Mouse (Mus musculus) C2C12 (cell line): ENCODE results near the gene Eif4b. TPM values are rescaled to one million over a fixed set of nuclear protein-coding genes. Genes with fewer than 3 reads are reported as not detected.

Experiments used
- H3K27me3 ChIP-seq: one replicate; pipeline ENCODE4 v1.6.1; 2011; ENCODE audit not compliant: control insufficient read depth, insufficient read depth, insufficient read length
- H3K36me3 ChIP-seq: one replicate; pipeline ENCODE4 v1.6.1; 2011; ENCODE audit not compliant: control insufficient read depth, insufficient read depth
- H3K4me3 ChIP-seq: one replicate; pipeline ENCODE4 v1.5.1; 2011; ENCODE audit warnings: mild to moderate bottlenecking, control low read depth; ENCODE audit not compliant: poor library complexity, insufficient read depth, severe bottlenecking
- H3K79me2 ChIP-seq: one replicate; pipeline ENCODE4 v1.6.1; 2011; ENCODE audit not compliant: control insufficient read depth, insufficient read depth
- H3K79me3 ChIP-seq: one replicate; pipeline ENCODE4 v1.6.1; 2011; ENCODE audit warnings: low read depth, control low read depth
- H3ac ChIP-seq: one replicate; pipeline ENCODE3; 2011; ENCODE audit warnings: low read depth; ENCODE audit not compliant: control insufficient read depth, insufficient read length
- CEBPB ChIP-seq: IDR thresholded peaks from one replicate; pipeline ENCODE4 v1.6.1; 2011; ENCODE audit warnings: low read depth, mild to moderate bottlenecking, control low read depth, moderate library complexity
- CTCF ChIP-seq: IDR thresholded peaks from one replicate; pipeline ENCODE4 v1.5.1; 2011; ENCODE audit not compliant: control insufficient read depth, insufficient read depth, insufficient read length
- FOSL1 ChIP-seq: IDR thresholded peaks from one replicate; pipeline ENCODE4 v1.8.0; 2011; ENCODE audit warnings: mild to moderate bottlenecking, low read length; ENCODE audit not compliant: poor library complexity, insufficient read depth, severe bottlenecking
- MAX ChIP-seq: IDR thresholded peaks from one replicate; pipeline ENCODE4 v1.6.1; 2011; ENCODE audit warnings: mild to moderate bottlenecking, control low read depth
- MYOD1 ChIP-seq: IDR thresholded peaks from one replicate; pipeline ENCODE4 v1.6.1; 2011; ENCODE audit warnings: low read depth; ENCODE audit not compliant: control insufficient read depth, insufficient read length
- MYOG ChIP-seq: IDR thresholded peaks from one replicate; pipeline ENCODE4 v1.6.1; 2011; ENCODE audit not compliant: control insufficient read depth, insufficient read length; ENCODE audit errors: extremely low read depth
- USF1 ChIP-seq: IDR thresholded peaks from one replicate; pipeline ENCODE4 v1.6.1; 2011; ENCODE audit warnings: low read depth, mild to moderate bottlenecking, control low read depth, moderate library complexity
- polyA plus RNA-seq: library from polyadenylated mRNA; unstranded; fragments of >200 nt; fragmentation: generic; extraction: Trizol; gene quantifications from one replicate; pipeline ENCODE4 v1.2.1, GENCODE M21; 2012; ENCODE audit warnings: missing spikeins

Gene Eif4b
- polyA plus RNA-seq, 1 experiment, result 268 TPM

DNA sequence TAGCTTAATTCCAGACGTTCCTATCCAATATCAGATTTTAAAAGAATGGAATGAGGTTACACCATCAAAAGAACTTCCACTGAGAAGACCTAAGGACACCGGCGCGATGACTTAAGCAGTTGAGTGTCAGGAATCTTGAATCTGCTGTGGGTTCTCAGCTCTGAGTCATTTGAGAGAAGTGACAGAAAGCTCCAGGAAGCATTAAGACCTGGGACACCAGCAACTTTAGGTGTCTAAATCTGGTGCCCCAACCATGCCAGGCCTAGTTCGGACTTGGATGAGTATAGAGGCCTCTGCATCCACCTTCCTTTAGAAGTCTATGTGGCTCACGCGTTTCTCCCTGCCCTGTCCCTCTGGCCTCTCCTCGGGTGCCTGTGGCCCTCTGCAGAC lies 26.2 kb downstream of the Eif4b start:
- Histone ChIP-seq H3K4me3 (peak overlapping the region; percentile 12), H3K79me2 (peaks cover 56% of the 10 kb centered on the region), H3ac (peak overlapping the region; percentile 74), H3K36me3 (peaks cover 47% of the 10 kb centered on the region), H3K27me3 (no peaks in the 10 kb centered on the region), H3K79me3 (peaks cover 13% of the 10 kb centered on the region)
- TF ChIP-seq MYOD1 (no peak), FOSL1 (no peak), USF1 (no peak), CEBPB (no peak), CTCF (no peak), MAX (no peak)

DNA sequence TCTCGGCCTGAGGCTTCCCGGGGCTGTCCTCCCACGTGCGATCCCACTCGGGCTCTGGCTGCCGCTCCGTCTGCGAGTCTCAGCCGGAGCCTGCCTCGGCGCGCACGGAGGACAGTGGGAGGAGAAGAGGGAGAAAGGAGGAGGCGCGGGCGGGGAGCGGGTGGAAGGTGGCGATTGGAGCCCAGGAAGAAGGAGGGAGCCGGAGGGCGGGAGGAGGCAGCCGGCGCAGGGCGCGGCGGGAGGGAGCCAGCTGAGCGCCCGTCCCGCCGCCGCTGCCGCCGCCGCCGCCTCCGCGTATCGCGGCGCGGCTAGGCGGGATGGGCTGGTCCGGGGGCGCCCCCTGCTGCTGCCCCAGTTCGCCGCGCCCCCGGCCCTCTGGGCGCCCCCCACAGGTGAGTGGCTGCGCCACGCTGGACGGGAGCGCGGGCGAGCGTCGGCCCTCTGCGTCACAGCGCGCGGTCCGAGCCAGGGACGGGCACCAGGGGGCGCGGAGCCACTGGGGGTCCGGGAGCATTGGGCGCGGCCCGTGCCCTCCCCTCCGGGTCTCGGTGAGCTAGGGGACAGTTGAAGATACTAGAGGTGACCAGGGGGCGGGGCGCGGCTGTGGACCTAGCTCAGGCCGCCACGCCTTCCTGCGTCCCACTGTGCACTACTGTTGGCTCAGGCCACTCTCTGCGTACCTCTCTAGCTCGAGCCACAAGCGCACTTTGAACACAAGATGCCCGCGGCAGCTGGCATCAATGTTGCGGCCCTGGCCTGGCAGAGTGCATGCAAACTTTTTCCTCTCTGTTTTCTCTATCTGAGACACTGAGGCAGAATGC lies 26.8 kb downstream of the Eif4b start, which contains the start of gene Tns2:
Gene Tns2, plus strand, starts transcription at position 253 of the 821 bp plus-strand sequence.
- TF ChIP-seq MYOD1 (no peak), CTCF (peak; percentile 99), MAX (no peak)

DNA sequence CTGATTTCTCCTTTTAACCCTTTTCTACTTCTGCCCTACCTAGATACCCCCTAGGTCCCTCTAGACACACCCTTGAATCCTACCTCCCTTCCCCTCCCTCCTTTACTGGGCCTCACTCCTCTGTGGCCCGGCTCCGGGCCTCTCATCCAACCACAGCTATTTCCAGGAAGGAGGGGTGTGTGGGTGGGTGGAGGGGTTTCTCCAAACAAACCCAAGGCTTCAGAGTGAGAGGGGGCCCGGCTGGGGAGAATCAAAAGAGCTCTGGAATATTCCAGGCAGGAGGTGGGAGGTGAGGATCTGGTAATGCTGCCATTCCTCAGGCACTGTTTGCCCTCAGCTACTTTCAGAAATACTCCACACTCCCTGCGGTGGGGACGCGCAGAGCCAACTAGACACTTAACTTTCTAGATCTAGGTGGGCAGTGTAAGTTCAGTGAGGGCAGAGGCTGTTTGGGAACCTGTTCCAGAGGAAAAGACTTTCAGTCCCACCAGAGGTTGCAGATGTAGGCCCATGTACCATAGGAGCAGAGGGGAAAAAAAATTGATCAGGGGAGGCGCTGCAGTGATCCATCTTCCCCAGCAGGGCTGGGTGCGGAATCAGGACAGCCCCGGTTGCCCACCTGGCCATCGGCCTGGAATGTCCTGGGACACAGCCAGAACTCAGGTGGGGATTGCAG lies 27.6 kb downstream of the Eif4b start:
- H3ac ChIP-seq, result peak overlapping the region; percentile 74
- no peaks in the 10 kb centered on the region for H3K27me3 ChIP-seq
- H3K79me2 ChIP-seq, result peaks cover 56% of the 10 kb centered on the region
- peak overlapping the region; percentile 12 for H3K4me3 ChIP-seq
- H3K36me3 ChIP-seq, result peaks cover 44% of the 10 kb centered on the region
- TF ChIP-seq MYOD1, result no peak
- TF ChIP-seq FOSL1, result no peak
- TF ChIP-seq MAX, result no peak
- no peak for TF ChIP-seq CEBPB
- TF ChIP-seq CTCF, result no peak
- TF ChIP-seq MYOG, result no peak
- H3K79me3 ChIP-seq, result peaks cover 6% of the 10 kb centered on the region

More for the DNA sequence above, 26.8 kb downstream of the Eif4b start, which contains the start of gene Tns2:
- Histone ChIP-seq H3K79me2 (peaks cover 56% of the 10 kb centered on the region), H3K27me3 (no peaks in the 10 kb centered on the region), H3K79me3 (peaks cover 10% of the 10 kb centered on the region), H3ac (peak within 1 kb of the TSS; percentile 74), H3K4me3 (peak within 1 kb of the TSS; percentile 12), H3K36me3 (peaks cover 46% of the 10 kb centered on the region)

DNA sequence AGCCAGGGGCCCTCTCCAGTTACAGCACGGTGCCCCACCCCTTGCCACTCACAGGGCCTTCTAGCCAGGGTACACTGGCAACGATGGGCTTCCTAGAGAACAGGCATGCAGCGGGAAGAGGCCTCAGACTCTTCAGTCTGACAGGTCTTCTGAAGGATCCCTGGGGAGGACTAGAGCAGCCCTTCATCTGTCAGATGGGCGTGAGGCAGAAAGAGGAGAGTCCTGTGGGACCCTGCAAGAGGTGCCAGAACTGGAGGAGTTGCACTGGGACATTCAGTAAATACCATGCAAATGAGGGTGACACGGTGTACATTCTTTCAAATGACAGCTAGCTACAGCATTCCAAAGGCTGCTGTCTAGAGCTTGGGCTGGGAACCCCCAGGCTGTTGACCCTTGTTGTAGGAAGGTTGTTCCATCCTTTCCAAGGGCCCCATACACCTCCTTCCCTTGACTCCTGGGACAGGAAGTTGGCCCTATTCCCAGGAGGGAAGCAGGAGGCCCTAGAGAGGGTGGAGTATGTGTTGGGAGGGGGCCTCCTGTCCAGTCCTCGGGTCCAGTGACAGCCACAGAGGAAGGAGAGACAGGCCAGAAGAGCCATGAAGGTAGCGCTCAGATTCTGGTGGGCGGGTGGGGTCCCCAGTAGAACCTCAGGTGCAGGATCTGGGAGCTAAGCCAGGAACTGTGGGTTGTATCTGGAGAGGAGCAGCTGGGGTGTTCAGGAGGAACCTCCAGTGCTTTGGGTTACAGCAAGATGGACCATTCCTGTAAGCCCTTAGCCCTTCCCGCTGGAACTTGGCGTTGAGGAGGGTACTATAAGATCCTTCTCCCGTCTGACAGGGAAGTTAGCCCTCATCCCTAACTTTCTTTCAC lies 28.3 kb downstream of the Eif4b start:
- TF ChIP-seq CTCF, result no peak
- no peak for TF ChIP-seq FOSL1
- no peak for TF ChIP-seq CEBPB
- TF ChIP-seq MAX, result no peak
- TF ChIP-seq USF1, result no peak
- TF ChIP-seq MYOG, result no peak
- TF ChIP-seq MYOD1, result no peak
- peaks cover 6% of the 10 kb centered on the region for H3K79me3 ChIP-seq

DNA sequence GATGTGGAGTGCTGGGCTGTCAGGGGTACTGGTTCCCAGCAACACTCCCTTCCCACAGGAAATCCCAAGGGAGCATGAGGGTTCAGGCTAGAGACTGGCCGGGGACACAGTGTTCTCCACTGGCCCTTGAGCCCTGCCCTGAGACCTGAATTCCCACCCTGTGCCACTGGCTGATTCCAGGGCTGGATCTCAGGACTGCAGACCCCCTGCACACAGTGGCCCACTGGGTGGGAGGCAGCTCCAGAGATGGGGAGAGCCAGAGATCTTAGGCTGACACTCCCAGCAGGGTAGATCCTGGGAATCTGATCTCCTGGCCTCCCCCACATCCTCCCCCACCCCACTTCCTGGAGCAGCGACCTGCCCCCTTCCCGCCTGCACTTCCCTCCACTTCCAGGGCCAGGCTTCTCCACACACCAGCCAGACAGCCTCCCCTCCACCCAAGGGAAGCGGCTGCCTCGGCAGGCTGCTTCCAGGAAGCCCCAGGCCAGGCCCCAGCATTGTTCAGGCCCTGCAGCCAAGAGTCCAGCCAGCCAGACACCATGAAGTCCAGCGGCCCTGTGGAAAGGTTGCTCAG lies 29.1 kb downstream of the Eif4b start:
- Histone ChIP-seq H3K79me2 (peaks cover 51% of the 10 kb centered on the region), H3K36me3 (peaks cover 44% of the 10 kb centered on the region), H3ac (peak overlapping the region; percentile 72), H3K27me3 (no peaks in the 10 kb centered on the region), H3K4me3 (peak overlapping the region; percentile 63), H3K79me3 (peaks cover 6% of the 10 kb centered on the region)
- TF ChIP-seq MAX (peak; percentile 34), MYOD1 (no peak)

More for the DNA sequence above, 28.3 kb downstream of the Eif4b start:
- peak overlapping the region; percentile 72 for H3ac ChIP-seq
- H3K4me3 ChIP-seq, result peak overlapping the region; percentile 63
- peaks cover 44% of the 10 kb centered on the region for H3K36me3 ChIP-seq
- H3K79me2 ChIP-seq, result peaks cover 56% of the 10 kb centered on the region
- no peaks in the 10 kb centered on the region for H3K27me3 ChIP-seq
